Mouse (Mus musculus) liver, embryonic 13.5 days (tissue): Measurements from ENCODE around the gene Rfc1. TPM values are rescaled to one million over a fixed set of nuclear protein-coding genes. Genes with fewer than 3 reads are reported as not detected.

Source experiments
- polyA plus RNA-seq: library from polyadenylated mRNA; unstranded; fragments of >200 nt; fragmentation: Nextera tagmentation; extraction: Ambion mirVana; gene quantifications from 2 replicates; pipeline ENCODE4 v1.2.1, GENCODE M21; 2015

The Rfc1 gene
- polyA plus RNA-seq, 1 experiment from 2014 or later: 52.0 TPM

Other genes starting within 250 kb of the Rfc1 start
- 0.44 and 0.55 TPM in 2 replicates for gene Tmem156, start 243.5 kb downstream of the Rfc1 start, polyA plus RNA-seq
- gene Klhl5, start 228.1 kb downstream of the Rfc1 start, polyA plus RNA-seq: 3.9 and 4.4 TPM in 2 replicates
- gene Wdr19, start 136.0 kb downstream of the Rfc1 start, polyA plus RNA-seq: 0.61 and 1.2 TPM in 2 replicates
- 8.7 and 10.0 TPM in 2 replicates for gene Klb, start 12.6 kb upstream of the Rfc1 start, polyA plus RNA-seq
- 731 and 782 TPM in 2 replicates for gene Rpl9, start 55.8 kb upstream of the Rfc1 start, polyA plus RNA-seq
- 48.6 and 53.2 TPM in 2 replicates for gene Lias, start 55.8 kb upstream of the Rfc1 start, polyA plus RNA-seq
- 16.7 and 19.0 TPM in 2 replicates for gene Ugdh, start 100.3 kb upstream of the Rfc1 start, polyA plus RNA-seq
- gene Gm43552, start 157.2 kb upstream of the Rfc1 start, polyA plus RNA-seq: 1.0 TPM in 1 of 2 replicates, not detected in the other
- gene Smim14, start 201.5 kb upstream of the Rfc1 start, polyA plus RNA-seq: 34.9 and 39.6 TPM in 2 replicates
- 116 and 132 TPM in 2 replicates for gene Ube2k, start 201.6 kb upstream of the Rfc1 start, polyA plus RNA-seq